9 mouse cellular contexts compared by ENCODE assay signal in genomic region chr3:87323778-87324177, GRCm38 (mm10). TPM values are rescaled to one million over a fixed set of nuclear protein-coding genes. Genes with fewer than 3 reads are reported as not detected.
DNase-seq lines count a peak whose midpoint lies in the region; ATAC-seq and TF ChIP-seq lines count a peak whose summit lies in the region.
"Had no signal": no experiment of that assay in that cellular context is flagged by ENCODE, and none has a peak within 500 bp of the region (broad histone marks: within the 10 kb centered on the region; RNA-seq: fewer than 3 reads in every experiment).

No protein-coding gene starts in this region.

- 14% methylated on average over 3 of the region's 3 CpGs for WGBS in hindbrain, embryonic 11.5 days
- WGBS in hindbrain, embryonic 16.5 days: 20% methylated on average over 3 of the region's 3 CpGs
- 14% methylated on average over 3 of the region's 3 CpGs for WGBS in midbrain, embryonic 14.5 days
- 14% methylated on average over 3 of the region's 3 CpGs for WGBS in midbrain, embryonic 13.5 days

- H3K36me3 ChIP-seq in hindbrain, embryonic 11.5 days (ENCODE audit: control insufficient read depth, insufficient read depth, low read length): no peaks in the 10 kb centered on the region
- H3K36me3 ChIP-seq in hindbrain, embryonic 16.5 days (ENCODE audit: control insufficient read depth, insufficient read depth, low read length): no peaks in the 10 kb centered on the region
- H3K36me3 ChIP-seq in midbrain, embryonic 14.5 days (ENCODE audit: control insufficient read depth, insufficient read depth, low read length): no peaks in the 10 kb centered on the region
- H3K36me3 ChIP-seq in midbrain, embryonic 13.5 days: no peaks in the 10 kb centered on the region

- no peak for ATAC-seq in hindbrain, embryonic 11.5 days (ENCODE audit: low FRiP score)
- no peak for ATAC-seq in hindbrain, embryonic 16.5 days
- no peak for ATAC-seq in midbrain, embryonic 14.5 days (ENCODE audit: low FRiP score, low TSS enrichment)
- no peak for ATAC-seq in midbrain, embryonic 13.5 days

- no peaks in the 10 kb centered on the region for H3K27me3 ChIP-seq in hindbrain, embryonic 11.5 days (ENCODE audit: control insufficient read depth, insufficient read depth, low read length)
- no peaks in the 10 kb centered on the region for H3K27me3 ChIP-seq in hindbrain, embryonic 16.5 days (replicated peaks; ENCODE audit: control insufficient read depth, insufficient read depth, low read length)
- no peaks in the 10 kb centered on the region for H3K27me3 ChIP-seq in midbrain, embryonic 14.5 days (ENCODE audit: control insufficient read depth, insufficient read depth, low read length)
- no peaks in the 10 kb centered on the region for H3K27me3 ChIP-seq in midbrain, embryonic 13.5 days

- H3K4me1 ChIP-seq in hindbrain, embryonic 11.5 days (replicated peaks; ENCODE audit: control insufficient read depth, insufficient read depth, low read length): no peaks in the 10 kb centered on the region
- no peaks in the 10 kb centered on the region for H3K4me1 ChIP-seq in hindbrain, embryonic 16.5 days (ENCODE audit: control insufficient read depth, insufficient read depth, low read depth, low read length)
- no peaks in the 10 kb centered on the region for H3K4me1 ChIP-seq in midbrain, embryonic 14.5 days (ENCODE audit: control insufficient read depth, insufficient read depth, low read length)
- no peaks in the 10 kb centered on the region for H3K4me1 ChIP-seq in midbrain, embryonic 13.5 days (replicated peaks)
- no peaks in the 10 kb centered on the region for H3K4me1 ChIP-seq in cortical plate, adult 2 months (ENCODE audit: control insufficient read depth, insufficient read depth, low read length)

- no peaks in the 10 kb centered on the region for H3K9me3 ChIP-seq in hindbrain, embryonic 11.5 days (ENCODE audit: control insufficient read depth, low read length)
- H3K9me3 ChIP-seq in hindbrain, embryonic 16.5 days (ENCODE audit: control insufficient read depth, low read length): no peaks in the 10 kb centered on the region
- no peaks in the 10 kb centered on the region for H3K9me3 ChIP-seq in midbrain, embryonic 14.5 days (ENCODE audit: control insufficient read depth, low read length)
- H3K9me3 ChIP-seq in midbrain, embryonic 13.5 days: no peaks in the 10 kb centered on the region

- peak; percentile 32 for DNase-seq in hindbrain, embryonic 11.5 days (ENCODE audit: low spot score)
- peak; percentile 63 for DNase-seq in midbrain, embryonic 14.5 days
- peak; percentile 13 for DNase-seq in retina, postnatal 7 days (ENCODE audit: low read depth, low spot score)
- DNase-seq in layer of hippocampus, postnatal 10 days (ENCODE audit: low spot score in 2 of 2): no peak
- DNase-seq in lung, postnatal 4 days: no peak
- DNase-seq: gastrocnemius, postnatal 25 days had no signal

- no peak for TF ChIP-seq POLR2A in cortical plate, adult 2 months (IDR thresholded peaks at IDR 0.05; ENCODE audit: extremely low read depth, insufficient read depth, low read length)

- no peak overlapping the region for H3K4me3 ChIP-seq in hindbrain, embryonic 11.5 days (ENCODE audit: low read depth, low read length)
- no peak overlapping the region for H3K4me3 ChIP-seq in hindbrain, embryonic 16.5 days (ENCODE audit: low read length)
- no peak overlapping the region for H3K4me3 ChIP-seq in midbrain, embryonic 14.5 days (replicated peaks; ENCODE audit: low read depth, low read length)
- H3K4me3 ChIP-seq in midbrain, embryonic 13.5 days (replicated peaks): no peak overlapping the region
- no peak overlapping the region for H3K4me3 ChIP-seq in cortical plate, adult 2 months (ENCODE audit: insufficient read depth, low read length)

- no peak overlapping the region for H3K4me2 ChIP-seq in hindbrain, embryonic 11.5 days (replicated peaks; ENCODE audit: low read depth, low read length)
- H3K4me2 ChIP-seq in hindbrain, embryonic 16.5 days (ENCODE audit: low read length): no peak overlapping the region
- no peak overlapping the region for H3K4me2 ChIP-seq in midbrain, embryonic 14.5 days (ENCODE audit: low read length)
- no peak overlapping the region for H3K4me2 ChIP-seq in midbrain, embryonic 13.5 days (replicated peaks)

- H3K27ac ChIP-seq in hindbrain, embryonic 11.5 days (ENCODE audit: low read depth, low read length): no peak overlapping the region
- H3K27ac ChIP-seq in hindbrain, embryonic 16.5 days (ENCODE audit: low read depth, low read length): no peak overlapping the region
- H3K27ac ChIP-seq in midbrain, embryonic 14.5 days (replicated peaks; ENCODE audit: low read depth, low read length): no peak overlapping the region
- no peak overlapping the region for H3K27ac ChIP-seq in midbrain, embryonic 13.5 days
- no peak overlapping the region for H3K27ac ChIP-seq in cortical plate, adult 2 months (ENCODE audit: insufficient read depth, low read length)

- peak; percentile 36; the same call in 1 of the 2 replicates for TF ChIP-seq CTCF in cortical plate, adult 2 months (IDR thresholded peaks at IDR 0.05; ENCODE audit: extremely low read depth, insufficient read depth, low read length)

- H3K9ac ChIP-seq in hindbrain, embryonic 11.5 days (ENCODE audit: low read depth, low read length): no peak overlapping the region
- H3K9ac ChIP-seq in hindbrain, embryonic 16.5 days (ENCODE audit: low read depth, low read length): no peak overlapping the region
- no peak overlapping the region for H3K9ac ChIP-seq in midbrain, embryonic 14.5 days (replicated peaks; ENCODE audit: low read length)
- no peak overlapping the region for H3K9ac ChIP-seq in midbrain, embryonic 13.5 days (replicated peaks)

RNA-seq across cellular contexts. Expression of gene Cd5l, which starts 33.9 kb away (rescaled TPM):
- 0.11 and 0.26 TPM in 2 replicates for polyA plus RNA-seq in hindbrain, embryonic 11.5 days (2014; fragmentation: Nextera tagmentation; extraction: Ambion mirVana)
- polyA plus RNA-seq in hindbrain, embryonic 16.5 days (2015; fragmentation: Nextera tagmentation; extraction: Ambion mirVana): 0.07 and 0.08 TPM in 2 replicates
- polyA plus RNA-seq in midbrain, embryonic 14.5 days (2014; fragmentation: Nextera tagmentation; extraction: Ambion mirVana): not detected in 2 replicates
- polyA plus RNA-seq in midbrain, embryonic 13.5 days (2015; fragmentation: Nextera tagmentation; extraction: Ambion mirVana): not detected in 2 replicates
- 0.08 TPM in 1 of 2 replicates, not detected in the other for polyA plus RNA-seq in cortical plate, adult 2 months (2012; rRNA removed)
- not detected for total RNA-seq in layer of hippocampus, postnatal 10 days (2021)

RNA-seq across cellular contexts. Expression of gene Fcrl1, which starts 52.4 kb away (rescaled TPM):
- polyA plus RNA-seq in hindbrain, embryonic 11.5 days (2014; fragmentation: Nextera tagmentation; extraction: Ambion mirVana): 0.11 TPM in 1 of 2 replicates, not detected in the other
- 0.35 TPM in 1 of 2 replicates, not detected in the other for polyA plus RNA-seq in hindbrain, embryonic 16.5 days (2015; fragmentation: Nextera tagmentation; extraction: Ambion mirVana)
- 0.13 TPM in 1 of 2 replicates, not detected in the other for polyA plus RNA-seq in midbrain, embryonic 14.5 days (2014; fragmentation: Nextera tagmentation; extraction: Ambion mirVana)
- polyA plus RNA-seq in midbrain, embryonic 13.5 days (2015; fragmentation: Nextera tagmentation; extraction: Ambion mirVana): 0.09 TPM in 1 of 2 replicates, not detected in the other
- polyA plus RNA-seq in cortical plate, adult 2 months (2012; rRNA removed): 0.61 and 0.62 TPM in 2 replicates
- under 1 TPM; 0.32 to 0.33 TPM for total RNA-seq in layer of hippocampus, postnatal 10 days (2021)
- total RNA-seq: gastrocnemius, postnatal 25 days had no signal

Comparison
In these comparisons a context has a peak if more than half of its experiments do, and no peak if none do; other contexts are left out.
1. DNase-seq: peak in hindbrain, embryonic 11.5 days (single experiment), midbrain, embryonic 14.5 days (single experiment) and retina, postnatal 7 days (single experiment); none in layer of hippocampus, postnatal 10 days (0 of 2) and lung, postnatal 4 days (0 of 2).